Mouse (Mus musculus) ES-E14 (cell line): ENCODE results near the gene Dusp1. TPM values are rescaled to one million over a fixed set of nuclear protein-coding genes. Genes with fewer than 3 reads are reported as not detected.

Experiments used
- DNase-seq: peaks from one replicate; pipeline ENCODE4 v3.0.0-alpha.2; 2013; ENCODE audit warnings: low read depth, low spot score
- H3K27ac ChIP-seq: 2 replicates; pipeline ENCODE4 v1.5.1; 2012; ENCODE audit warnings: low read depth, mild to moderate bottlenecking, low read length, moderate library complexity, mixed read lengths; ENCODE audit not compliant: poor library complexity, insufficient read depth, severe bottlenecking
- H3K36me3 ChIP-seq: 2 replicates; pipeline ENCODE4 v1.6.1; 2012; ENCODE audit warnings: mild to moderate bottlenecking, low read length, moderate library complexity, mixed read lengths; ENCODE audit not compliant: control insufficient read depth, poor library complexity, insufficient read depth, severe bottlenecking
- H3K4me1 ChIP-seq, 2 experiments: fragments of 150-350 bp in 1 of 2; sonication (generic) in 1 of 2; 2 replicates each; pipeline ENCODE4 v1.6.1; 2012; ENCODE audit warnings: low read length in 2 of 2, mild to moderate bottlenecking in 1 of 2, mixed read lengths in 1 of 2; ENCODE audit not compliant: control insufficient read depth in 2 of 2, insufficient read depth in 2 of 2, poor library complexity in 1 of 2
- H3K4me3 ChIP-seq, 2 experiments: fragments of 150-350 bp in 1 of 2; sonication (generic) in 1 of 2; 2 replicates each; pipeline ENCODE4 v1.5.1; 2012; ENCODE audit warnings: low read length in 2 of 2, low read depth in 1 of 2, mild to moderate bottlenecking in 1 of 2, mixed read lengths in 1 of 2; ENCODE audit not compliant: insufficient read depth in 1 of 2, poor library complexity in 1 of 2, severe bottlenecking in 1 of 2
- H3K9ac ChIP-seq: 2 replicates; pipeline ENCODE4 v1.6.1; 2012; ENCODE audit warnings: low read depth, mild to moderate bottlenecking, low read length, mixed read lengths; ENCODE audit not compliant: poor library complexity, insufficient read depth, severe bottlenecking
- H3K9me3 ChIP-seq: fragments of 150-350 bp; sonication (generic); 2 replicates; pipeline ENCODE4 v1.6.1; 2012; ENCODE audit warnings: low read depth, mild to moderate bottlenecking, low read length; ENCODE audit not compliant: control insufficient read depth, insufficient read depth
- CHD2 ChIP-seq: IDR thresholded peaks from 2 replicates; pipeline ENCODE4 v1.6.1; 2014; ENCODE audit warnings: mild to moderate bottlenecking, low read depth, low read length, inconsistent platforms
- HCFC1 ChIP-seq: IDR thresholded peaks from 2 replicates; pipeline ENCODE4 v1.6.1; 2012; ENCODE audit warnings: low read length, inconsistent platforms, borderline replicate concordance; ENCODE audit not compliant: insufficient read depth
- MAFK ChIP-seq: IDR thresholded peaks from 2 replicates; pipeline ENCODE4 v1.6.1; 2014; ENCODE audit warnings: mild to moderate bottlenecking, low read depth, low read length, inconsistent platforms; ENCODE audit not compliant: insufficient read depth
- ZC3H11A ChIP-seq: IDR thresholded peaks from 2 replicates; pipeline ENCODE4 v1.6.1; 2012; ENCODE audit warnings: low read depth, mild to moderate bottlenecking, inconsistent platforms, low read length, borderline replicate concordance
- ZNF384 ChIP-seq: IDR thresholded peaks from 2 replicates; pipeline ENCODE4 v1.6.1; 2012; ENCODE audit warnings: low read depth, low read length, inconsistent platforms
- in situ Hi-C, 2 experiments: fragments of 600-800 bp; cut with MboI; formaldehyde crosslinking; loops; one replicate each; pipeline ENCODE4 v1.15.1; 2025; ENCODE audit warnings: low sequenced_read_pairs in 2 of 2, inconsistent platforms in 1 of 2; ENCODE audit not compliant: unreplicated experiment in 2 of 2
- total RNA-seq: library from RNA; depleted of rRNA; stranded (reverse); fragments of 300-350 nt; gene quantifications from 2 replicates; pipeline ENCODE4 v1.2.3, GENCODE M21; 2012

Gene Dusp1
- total RNA-seq, 1 experiment, result 21.2 TPM

DNA sequence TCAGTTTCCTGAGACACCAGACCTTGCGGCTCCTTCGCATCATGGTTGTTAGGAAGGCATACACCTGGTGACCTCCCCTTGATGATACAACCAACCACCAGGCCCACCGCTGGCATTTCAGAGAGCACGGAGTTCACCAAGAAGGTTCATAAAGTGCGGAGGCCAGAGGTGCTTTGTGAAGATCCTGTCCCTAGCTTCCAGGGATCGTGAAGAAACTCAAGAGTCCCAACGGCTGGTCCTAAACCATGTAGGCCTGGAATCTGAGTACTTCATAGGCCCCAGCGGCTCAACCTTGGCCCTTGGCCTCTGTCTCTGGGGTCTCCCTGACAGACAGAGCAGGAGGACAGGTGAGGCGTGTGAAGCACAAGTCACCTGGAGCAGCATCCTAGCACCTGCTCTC, 34.6 kb downstream of the Dusp1 start:
- H3K27ac ChIP-seq, result no peak overlapping the region
- H3K9me3 ChIP-seq, result no peaks in the 10 kb centered on the region
- H3K36me3 ChIP-seq, result no peaks in the 10 kb centered on the region
- TF ChIP-seq ZC3H11A (no peak), HCFC1 (no peak), ZNF384 (no peak), MAFK (no peak), CHD2 (no peak)
- no peak overlapping the region for H3K9ac ChIP-seq
- no peaks in the 10 kb centered on the region; a peak in 1 of 4 replicates for H3K4me1 ChIP-seq
- DNase-seq, result no peak
- in situ Hi-C loops, result no loop called here
- no peak overlapping the region for H3K4me3 ChIP-seq

GRCm38 (mm10) chr17:26525316-26525715, 36.6 kb downstream of the Dusp1 start:
- H3K9me3 ChIP-seq, result no peaks in the 10 kb centered on the region
- no peak overlapping the region for H3K9ac ChIP-seq
- no peak for DNase-seq
- H3K4me3 ChIP-seq, result no peak overlapping the region
- no peaks in the 10 kb centered on the region; a peak in 1 of 4 replicates for H3K4me1 ChIP-seq
- no peak for TF ChIP-seq ZNF384
- no peak for TF ChIP-seq HCFC1
- TF ChIP-seq CHD2, result no peak
- TF ChIP-seq ZC3H11A, result no peak
- TF ChIP-seq MAFK, result no peak
- H3K27ac ChIP-seq, result no peak overlapping the region
- H3K36me3 ChIP-seq, result no peaks in the 10 kb centered on the region
- in situ Hi-C loops, result no loop called here

- no peaks in the 10 kb centered on the region for H3K9me3 ChIP-seq
- TF ChIP-seq MAFK (no peak), ZNF384 (no peak), ZC3H11A (no peak), HCFC1 (no peak), CHD2 (no peak)
- in situ Hi-C loops, result no loop called here
Observed at GRCm38 (mm10) chr17:26524801-26525200, 37.1 kb downstream of the Dusp1 start.

DNA sequence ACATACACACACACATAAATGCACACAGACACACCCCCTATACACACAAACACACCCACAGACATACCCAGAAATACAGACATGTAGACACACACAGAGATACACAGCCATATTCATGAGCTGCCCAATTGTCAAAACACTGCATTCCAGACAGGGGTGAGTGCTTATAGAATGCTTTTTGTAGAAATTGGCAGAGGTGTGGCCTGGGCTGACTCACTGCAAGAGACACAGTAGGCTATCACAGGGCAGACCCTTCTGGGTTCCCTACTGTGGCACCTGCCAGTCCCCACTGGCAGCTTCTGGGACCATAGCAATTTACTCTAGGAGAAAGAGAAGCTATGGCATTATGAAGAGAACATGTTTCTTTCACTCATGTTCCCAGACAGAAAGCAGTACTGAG, 37.6 kb downstream of the Dusp1 start:
- no peak for TF ChIP-seq ZC3H11A
- TF ChIP-seq CHD2, result no peak
- no peak for TF ChIP-seq MAFK
- TF ChIP-seq ZNF384, result no peak
- no peak for TF ChIP-seq HCFC1
- Histone ChIP-seq H3K36me3 (no peaks in the 10 kb centered on the region), H3K9me3 (no peaks in the 10 kb centered on the region), H3K4me3 (no peak overlapping the region), H3K27ac (no peak overlapping the region), H3K9ac (no peak overlapping the region), H3K4me1 (no peaks in the 10 kb centered on the region; a peak in 1 of 4 replicates)
- no peak for DNase-seq
- in situ Hi-C loops, result no loop called here

More at GRCm38 (mm10) chr17:26524801-26525200, 37.1 kb downstream of the Dusp1 start:
- H3K27ac ChIP-seq, result no peak overlapping the region
- H3K9ac ChIP-seq, result no peak overlapping the region
- H3K4me3 ChIP-seq, result no peak overlapping the region
- no peaks in the 10 kb centered on the region; a peak in 1 of 4 replicates for H3K4me1 ChIP-seq
- no peaks in the 10 kb centered on the region for H3K36me3 ChIP-seq
- no peak for DNase-seq

GRCm38 (mm10) chr17:26522711-26523110, 39.2 kb downstream of the Dusp1 start:
- Histone ChIP-seq H3K36me3 (no peaks in the 10 kb centered on the region), H3K4me1 (no peaks in the 10 kb centered on the region; a peak in 1 of 4 replicates), H3K9ac (no peak overlapping the region), H3K27ac (no peak overlapping the region), H3K9me3 (no peaks in the 10 kb centered on the region), H3K4me3 (no peak overlapping the region)
- DNase-seq, result no peak
- TF ChIP-seq HCFC1 (no peak), CHD2 (no peak), ZC3H11A (no peak), ZNF384 (no peak), MAFK (no peak)
- in situ Hi-C loops, result no loop called here
